Mouse (Mus musculus) G1E (cell line): Measurements from ENCODE around the gene Gpa33.

ENCODE experiments used
- CTCF ChIP-seq: IDR thresholded peaks from 2 replicates; pipeline ENCODE4 v1.5.1; 2012; ENCODE audit warnings: low read depth, low read length, inconsistent platforms, mixed read lengths
- GATA1 ChIP-seq: IDR thresholded peaks from 2 replicates; pipeline ENCODE4 v1.6.1; 2012; ENCODE audit warnings: borderline replicate concordance, low read length, inconsistent platforms, mixed read lengths
- GATA2 ChIP-seq: IDR thresholded peaks from 2 replicates; pipeline ENCODE4 v1.6.1; 2012; ENCODE audit warnings: low read depth, low read length, inconsistent platforms, borderline replicate concordance

GRCm38 (mm10) chr1:166135091-166135740 lies 5.2 kb downstream of the Gpa33 start:
- TF ChIP-seq GATA1 (no peak), CTCF (no peak), GATA2 (no peak)
